Mouse (Mus musculus) forebrain, embryonic 13.5 days (tissue): ENCODE data around the gene Nup153. TPM values are rescaled to one million over a fixed set of nuclear protein-coding genes. Genes with fewer than 3 reads are reported as not detected.
A peak's percentile ranks its signal among the peaks of the same experiment; 100 is the strongest.

Experiments
- ATAC-seq: fragments of 200-750 bp; cut with Nextera tagmentation; 2 replicates; pipeline ENCODE4 v1.8.0; 2017
- H3K27ac ChIP-seq: fragments of 300-500 bp; sonication (generic); 2 replicates; pipeline ENCODE4 v1.5.1; 2015; ENCODE audit warnings: inconsistent platforms, mild to moderate bottlenecking, moderate library complexity
- H3K27me3 ChIP-seq: fragments of 300-500 bp; sonication (generic); 2 replicates; pipeline ENCODE4 v1.6.1; 2015; ENCODE audit warnings: mild to moderate bottlenecking, inconsistent platforms
- H3K36me3 ChIP-seq: fragments of 300-500 bp; sonication (generic); 2 replicates; pipeline ENCODE4 v1.6.1; 2015; ENCODE audit warnings: mild to moderate bottlenecking, inconsistent platforms; ENCODE audit not compliant: poor library complexity, severe bottlenecking
- H3K4me1 ChIP-seq: fragments of 300-500 bp; sonication (generic); 2 replicates; pipeline ENCODE4 v1.6.1; 2015; ENCODE audit warnings: inconsistent platforms
- H3K4me2 ChIP-seq: fragments of 300-500 bp; sonication (generic); 2 replicates; pipeline ENCODE4 v1.6.1; 2015; ENCODE audit warnings: inconsistent platforms, mild to moderate bottlenecking, moderate library complexity
- H3K4me3 ChIP-seq: fragments of 300-500 bp; sonication (generic); 2 replicates; pipeline ENCODE4 v1.5.1; 2015; ENCODE audit warnings: mild to moderate bottlenecking, inconsistent platforms
- H3K9ac ChIP-seq: fragments of 300-500 bp; sonication (generic); 2 replicates; pipeline ENCODE4 v1.6.1; 2015; ENCODE audit warnings: mild to moderate bottlenecking, inconsistent platforms
- H3K9me3 ChIP-seq: fragments of 300-500 bp; sonication (generic); replicated peaks from 2 replicates; pipeline ENCODE4 v1.6.1; 2016; ENCODE audit warnings: inconsistent platforms
- WGBS: fragments of 180-500 bp; shearing (Covaris S2); methylation state at CpG from one replicate; pipeline ENCODE4 v1.1.7; 2015; 5-methylcytosine and 5-hydroxymethylcytosine counted together
- polyA plus RNA-seq: library from polyadenylated mRNA; unstranded; fragments of >200 nt; fragmentation: Nextera tagmentation; extraction: Ambion mirVana; gene quantifications from 2 replicates; pipeline ENCODE4 v1.2.1, GENCODE M21; 2015

Nup153 gene
- polyA plus RNA-seq, 1 experiment from 2014 or later: 22.8 TPM

- H3K9ac ChIP-seq: peak overlapping the region; percentile 93
- peak overlapping the region; percentile 92 for H3K27ac ChIP-seq
- H3K4me2 ChIP-seq: peak overlapping the region; percentile 80
- H3K27me3 ChIP-seq: no peaks in the 10 kb centered on the region
- H3K9me3 ChIP-seq: no peaks in the 10 kb centered on the region
- WGBS: under 1% methylated on average over 68 of the region's 85 CpGs
- H3K4me3 ChIP-seq: peak overlapping the region; percentile 99
- peak; percentile 88 for ATAC-seq
- H3K36me3 ChIP-seq: no peaks in the 10 kb centered on the region
- H3K4me1 ChIP-seq: peaks cover 22% of the 10 kb centered on the region
Observed at GRCm38 (mm10) chr13:46727038-46727836, 503 bp downstream of the Nup153 start.

- ATAC-seq: no peak
- Histone ChIP-seq H3K4me2 (peak overlapping the region; percentile 80), H3K4me3 (peak overlapping the region; percentile 99), H3K27ac (peak overlapping the region; percentile 92), H3K9me3 (no peaks in the 10 kb centered on the region), H3K9ac (peak overlapping the region; percentile 93), H3K4me1 (peaks cover 22% of the 10 kb centered on the region), H3K36me3 (no peaks in the 10 kb centered on the region), H3K27me3 (no peaks in the 10 kb centered on the region)
- under 1% methylated on average over 30 of the region's 30 CpGs for WGBS
Observed at GRCm38 (mm10) chr13:46726288-46727037, 1.3 kb downstream of the Nup153 start.

GRCm38 (mm10) chr13:46725227-46725626 is 2.5 kb downstream of the Nup153 start:
- Histone ChIP-seq H3K9ac (no peak overlapping the region), H3K9me3 (no peaks in the 10 kb centered on the region), H3K27me3 (no peaks in the 10 kb centered on the region), H3K4me2 (peak overlapping the region; percentile 46), H3K4me1 (peaks cover 22% of the 10 kb centered on the region), H3K4me3 (0 out of 2 replicates have a peak overlapping the region, but pooled peaks have one; percentile 41), H3K27ac (no peak overlapping the region), H3K36me3 (no peaks in the 10 kb centered on the region)
- WGBS: 23% methylated on average over 2 of the region's 2 CpGs
- no peak for ATAC-seq

GRCm38 (mm10) chr13:46724371-46724770 is 3.4 kb downstream of the Nup153 start:
- Histone ChIP-seq H3K4me1 (peaks cover 23% of the 10 kb centered on the region), H3K9me3 (no peaks in the 10 kb centered on the region), H3K4me3 (no peak overlapping the region), H3K9ac (no peak overlapping the region), H3K36me3 (no peaks in the 10 kb centered on the region), H3K27ac (no peak overlapping the region), H3K27me3 (no peaks in the 10 kb centered on the region), H3K4me2 (peak overlapping the region; percentile 46; the same call in 1 of the 2 replicates)
- no peak for ATAC-seq

- Histone ChIP-seq H3K4me3 (no peak overlapping the region), H3K27ac (no peak overlapping the region), H3K4me1 (peaks cover 24% of the 10 kb centered on the region), H3K27me3 (no peaks in the 10 kb centered on the region), H3K9me3 (no peaks in the 10 kb centered on the region), H3K9ac (no peak overlapping the region), H3K36me3 (peaks cover 6% of the 10 kb centered on the region), H3K4me2 (no peak overlapping the region)
- ATAC-seq: no peak
Observed at GRCm38 (mm10) chr13:46721009-46721408, 6.7 kb downstream of the Nup153 start.

GRCm38 (mm10) chr13:46718893-46719400 is 8.8 kb downstream of the Nup153 start:
- H3K4me1 ChIP-seq: peaks cover 6% of the 10 kb centered on the region; the same call in 1 of the 2 replicates
- H3K4me2 ChIP-seq: no peak overlapping the region
- H3K9me3 ChIP-seq: no peaks in the 10 kb centered on the region
- H3K9ac ChIP-seq: no peak overlapping the region
- H3K4me3 ChIP-seq: no peak overlapping the region
- WGBS: 84% methylated on average over 5 of the region's 5 CpGs
- H3K36me3 ChIP-seq: peaks cover 18% of the 10 kb centered on the region
- no peaks in the 10 kb centered on the region for H3K27me3 ChIP-seq
- ATAC-seq: no peak
- no peak overlapping the region for H3K27ac ChIP-seq

GRCm38 (mm10) chr13:46715976-46716639 is 11.6 kb downstream of the Nup153 start:
- Histone ChIP-seq H3K36me3 (peaks cover 41% of the 10 kb centered on the region), H3K27ac (no peak overlapping the region), H3K4me1 (peaks cover 6% of the 10 kb centered on the region; the same call in 1 of the 2 replicates), H3K4me2 (no peak overlapping the region), H3K27me3 (no peaks in the 10 kb centered on the region), H3K9ac (no peak overlapping the region), H3K9me3 (no peaks in the 10 kb centered on the region), H3K4me3 (no peak overlapping the region)
- WGBS: 86% methylated on average over 3 of the region's 3 CpGs
- no peak for ATAC-seq

- whole genome bisulfite sequencing: 85% methylated on average over 5 of the region's 5 CpGs
- no peak for ATAC-seq
Observed at GRCm38 (mm10) chr13:46713486-46713885, 14.3 kb downstream of the Nup153 start.

GRCm38 (mm10) chr13:46703138-46703537 is 24.6 kb downstream of the Nup153 start:
- no peak overlapping the region for H3K4me3 ChIP-seq
- H3K4me2 ChIP-seq: no peak overlapping the region
- no peak overlapping the region for H3K27ac ChIP-seq
- no peak for ATAC-seq
- peaks cover 37% of the 10 kb centered on the region for H3K36me3 ChIP-seq
- 82% methylated on average over 5 of the region's 5 CpGs for WGBS
- H3K9ac ChIP-seq: no peak overlapping the region
- H3K4me1 ChIP-seq: no peaks in the 10 kb centered on the region
- H3K27me3 ChIP-seq: no peaks in the 10 kb centered on the region
- H3K9me3 ChIP-seq: no peaks in the 10 kb centered on the region

More at GRCm38 (mm10) chr13:46713486-46713885, 14.3 kb downstream of the Nup153 start:
- Histone ChIP-seq H3K27ac (no peak overlapping the region), H3K36me3 (peaks cover 58% of the 10 kb centered on the region), H3K9me3 (no peaks in the 10 kb centered on the region), H3K4me2 (no peak overlapping the region), H3K4me1 (no peaks in the 10 kb centered on the region), H3K4me3 (no peak overlapping the region), H3K27me3 (no peaks in the 10 kb centered on the region), H3K9ac (no peak overlapping the region)

- H3K36me3 ChIP-seq: peaks cover 38% of the 10 kb centered on the region
- no peak for ATAC-seq
- no peak overlapping the region for H3K4me3 ChIP-seq
- H3K4me1 ChIP-seq: no peaks in the 10 kb centered on the region
- 92% methylated on average over 2 of the region's 2 CpGs for WGBS
- H3K9ac ChIP-seq: no peak overlapping the region
- H3K4me2 ChIP-seq: no peak overlapping the region
- no peaks in the 10 kb centered on the region for H3K27me3 ChIP-seq
- H3K27ac ChIP-seq: no peak overlapping the region
- no peaks in the 10 kb centered on the region for H3K9me3 ChIP-seq
Observed at GRCm38 (mm10) chr13:46701486-46701885, 26.3 kb downstream of the Nup153 start.

GRCm38 (mm10) chr13:46699372-46699771 is 28.4 kb downstream of the Nup153 start:
- H3K4me2 ChIP-seq: no peak overlapping the region
- 88% methylated on average over 1 of the region's 1 CpGs for WGBS
- peaks cover 8% of the 10 kb centered on the region; the same call in 1 of the 2 replicates for H3K4me1 ChIP-seq
- no peak overlapping the region for H3K9ac ChIP-seq
- peaks cover 46% of the 10 kb centered on the region for H3K36me3 ChIP-seq
- no peak overlapping the region for H3K4me3 ChIP-seq
- no peak for ATAC-seq
- no peak overlapping the region for H3K27ac ChIP-seq
- H3K9me3 ChIP-seq: no peaks in the 10 kb centered on the region
- H3K27me3 ChIP-seq: no peaks in the 10 kb centered on the region

GRCm38 (mm10) chr13:46696788-46697187 is 31.0 kb downstream of the Nup153 start:
- Histone ChIP-seq H3K4me2 (no peak overlapping the region), H3K4me3 (no peak overlapping the region), H3K9ac (no peak overlapping the region), H3K36me3 (peaks cover 44% of the 10 kb centered on the region), H3K4me1 (peaks cover 8% of the 10 kb centered on the region; the same call in 1 of the 2 replicates), H3K27me3 (no peaks in the 10 kb centered on the region), H3K9me3 (no peaks in the 10 kb centered on the region), H3K27ac (no peak overlapping the region)
- ATAC-seq: no peak
- 90% methylated on average over 2 of the region's 2 CpGs for WGBS
